Mouse (Mus musculus) olfactory bulb, adult 2 months (tissue): ENCODE measurements around the gene Mfng.

ENCODE experiments used
- CTCF ChIP-seq: fragments of 200-500 bp; IDR thresholded peaks from 2 replicates; pipeline ENCODE4 v1.5.1; 2012; ENCODE audit warnings: low read depth, mild to moderate bottlenecking, low read length, moderate library complexity; ENCODE audit not compliant: insufficient read depth
- POLR2A ChIP-seq: fragments of 200-500 bp; IDR thresholded peaks from 2 replicates; pipeline ENCODE4 v1.6.1; 2012; ENCODE audit warnings: mild to moderate bottlenecking, low read depth, low read length, moderate library complexity; ENCODE audit not compliant: insufficient read depth

GRCm38 (mm10) chr15:78758132-78758531 is 15.1 kb downstream of the Mfng start:
- no peak for TF ChIP-seq POLR2A
- no peak for TF ChIP-seq CTCF
